Mouse (Mus musculus): ENCODE results near the gene Akap1. TPM values are rescaled to one million over a fixed set of nuclear protein-coding genes. Genes with fewer than 3 reads are reported as not detected.
A peak's percentile ranks its signal among the peaks of the same experiment; 100 is the strongest.
"Not testable (repeated sequence)": the region's sequence is repeated elsewhere in the genome, so short reads cannot be mapped to it uniquely, and the experiment has no call there.

Akap1 gene
- polyA plus RNA-seq, 1 experiment from 2014 or later: 9.6 TPM

GRCm38 (mm10) chr11:88891921-88892561, 27.7 kb upstream of the Akap1 start:
- H3K4me1 ChIP-seq (ENCODE audit: control insufficient read depth, insufficient read depth, low read length); H3K36me3 ChIP-seq (replicated peaks; ENCODE audit: control insufficient read depth, insufficient read depth, low read depth, low read length); ATAC-seq (replicated peaks; ENCODE audit: insufficient number of reproducible peaks, low FRiP score, low TSS enrichment, low read depth); H3K4me3 ChIP-seq (ENCODE audit: low read depth, low read length); H3K9me3 ChIP-seq (replicated peaks; ENCODE audit: control insufficient read depth, low read length); H3K9ac ChIP-seq (replicated peaks; ENCODE audit: low read length); H3K27ac ChIP-seq (replicated peaks; ENCODE audit: low read depth, low read length); H3K27me3 ChIP-seq (ENCODE audit: control insufficient read depth, insufficient read depth, low read length); DNase-seq (ENCODE audit: low spot score); H3K4me2 ChIP-seq (ENCODE audit: low read depth, low read length): not testable (repeated sequence)
- WGBS: 98% methylated on average over 18 of the region's 24 CpGs

GRCm38 (mm10) chr11:88891446-88891845, 27.1 kb upstream of the Akap1 start:
- WGBS: 100% methylated on average over 6 of the region's 12 CpGs

GRCm38 (mm10) chr11:88890904-88891303, 26.5 kb upstream of the Akap1 start:
- H3K9me3 ChIP-seq (replicated peaks; ENCODE audit: control insufficient read depth, low read length); H3K4me2 ChIP-seq (ENCODE audit: low read depth, low read length); H3K27ac ChIP-seq (replicated peaks; ENCODE audit: low read depth, low read length); H3K9ac ChIP-seq (replicated peaks; ENCODE audit: low read length); H3K4me3 ChIP-seq (ENCODE audit: low read depth, low read length); H3K36me3 ChIP-seq (replicated peaks; ENCODE audit: control insufficient read depth, insufficient read depth, low read depth, low read length); ATAC-seq (replicated peaks; ENCODE audit: insufficient number of reproducible peaks, low FRiP score, low TSS enrichment, low read depth); DNase-seq (ENCODE audit: low spot score); H3K27me3 ChIP-seq (ENCODE audit: control insufficient read depth, insufficient read depth, low read length); H3K4me1 ChIP-seq (ENCODE audit: control insufficient read depth, insufficient read depth, low read length): not testable (repeated sequence)
- 97% methylated on average over 6 of the region's 11 CpGs for WGBS

More at GRCm38 (mm10) chr11:88891446-88891845, 27.1 kb upstream of the Akap1 start:
- not testable (repeated sequence) for H3K27me3 ChIP-seq (ENCODE audit: control insufficient read depth, insufficient read depth, low read length); H3K4me3 ChIP-seq (ENCODE audit: low read depth, low read length); H3K9me3 ChIP-seq (replicated peaks; ENCODE audit: control insufficient read depth, low read length); H3K4me2 ChIP-seq (ENCODE audit: low read depth, low read length); ATAC-seq (replicated peaks; ENCODE audit: insufficient number of reproducible peaks, low FRiP score, low TSS enrichment, low read depth); H3K4me1 ChIP-seq (ENCODE audit: control insufficient read depth, insufficient read depth, low read length); H3K27ac ChIP-seq (replicated peaks; ENCODE audit: low read depth, low read length); H3K36me3 ChIP-seq (replicated peaks; ENCODE audit: control insufficient read depth, insufficient read depth, low read depth, low read length); DNase-seq (ENCODE audit: low spot score); H3K9ac ChIP-seq (replicated peaks; ENCODE audit: low read length)

GRCm38 (mm10) chr11:88888996-88889395, 24.6 kb upstream of the Akap1 start:
- DNase-seq (ENCODE audit: low spot score) (no peak), ATAC-seq (replicated peaks; ENCODE audit: insufficient number of reproducible peaks, low FRiP score, low TSS enrichment, low read depth) (no peak)
- 74% methylated on average over 2 of the region's 2 CpGs for whole genome bisulfite sequencing
- Histone ChIP-seq H3K27me3 (ENCODE audit: control insufficient read depth, insufficient read depth, low read length) (no peaks in the 10 kb centered on the region), H3K4me3 (ENCODE audit: low read depth, low read length) (no peak overlapping the region), H3K9ac (replicated peaks; ENCODE audit: low read length) (no peak overlapping the region), H3K4me2 (ENCODE audit: low read depth, low read length) (no peak overlapping the region), H3K9me3 (replicated peaks; ENCODE audit: control insufficient read depth, low read length) (no peaks in the 10 kb centered on the region), H3K27ac (replicated peaks; ENCODE audit: low read depth, low read length) (no peak overlapping the region), H3K4me1 (ENCODE audit: control insufficient read depth, insufficient read depth, low read length) (no peaks in the 10 kb centered on the region), H3K36me3 (replicated peaks; ENCODE audit: control insufficient read depth, insufficient read depth, low read depth, low read length) (no peaks in the 10 kb centered on the region)

GRCm38 (mm10) chr11:88884376-88885065, 20.1 kb upstream of the Akap1 start:
- Histone ChIP-seq H3K4me2 (ENCODE audit: low read depth, low read length) (no peak overlapping the region), H3K9me3 (replicated peaks; ENCODE audit: control insufficient read depth, low read length) (no peaks in the 10 kb centered on the region), H3K27ac (replicated peaks; ENCODE audit: low read depth, low read length) (no peak overlapping the region), H3K36me3 (replicated peaks; ENCODE audit: control insufficient read depth, insufficient read depth, low read depth, low read length) (no peaks in the 10 kb centered on the region), H3K4me1 (ENCODE audit: control insufficient read depth, insufficient read depth, low read length) (no peaks in the 10 kb centered on the region), H3K27me3 (ENCODE audit: control insufficient read depth, insufficient read depth, low read length) (no peaks in the 10 kb centered on the region), H3K9ac (replicated peaks; ENCODE audit: low read length) (no peak overlapping the region), H3K4me3 (ENCODE audit: low read depth, low read length) (no peak overlapping the region)
- WGBS: 70% methylated on average over 8 of the region's 8 CpGs
- ATAC-seq (replicated peaks; ENCODE audit: insufficient number of reproducible peaks, low FRiP score, low TSS enrichment, low read depth): no peak
- DNase-seq (ENCODE audit: low spot score): no peak

- Histone ChIP-seq H3K4me3 (ENCODE audit: low read depth, low read length) (no peak overlapping the region), H3K27me3 (ENCODE audit: control insufficient read depth, insufficient read depth, low read length) (peaks cover 3% of the 10 kb centered on the region; the same call in 1 of the 2 replicates), H3K9ac (replicated peaks; ENCODE audit: low read length) (no peak overlapping the region), H3K36me3 (replicated peaks; ENCODE audit: control insufficient read depth, insufficient read depth, low read depth, low read length) (no peaks in the 10 kb centered on the region), H3K4me2 (ENCODE audit: low read depth, low read length) (no peak overlapping the region), H3K27ac (replicated peaks; ENCODE audit: low read depth, low read length) (no peak overlapping the region), H3K9me3 (replicated peaks; ENCODE audit: control insufficient read depth, low read length) (no peaks in the 10 kb centered on the region), H3K4me1 (ENCODE audit: control insufficient read depth, insufficient read depth, low read length) (no peaks in the 10 kb centered on the region)
- no peak for DNase-seq (ENCODE audit: low spot score)
- 88% methylated on average over 12 of the region's 12 CpGs for WGBS
- ATAC-seq (replicated peaks; ENCODE audit: insufficient number of reproducible peaks, low FRiP score, low TSS enrichment, low read depth): no peak
These were observed 13.6 kb upstream of the Akap1 start for GRCm38 (mm10) chr11:88878011-88878410.

- DNase-seq (ENCODE audit: low spot score): no peak
- H3K9me3 ChIP-seq (replicated peaks; ENCODE audit: control insufficient read depth, low read length): no peaks in the 10 kb centered on the region
- H3K36me3 ChIP-seq (replicated peaks; ENCODE audit: control insufficient read depth, insufficient read depth, low read depth, low read length): no peaks in the 10 kb centered on the region
- H3K9ac ChIP-seq (replicated peaks; ENCODE audit: low read length): peak overlapping the region; percentile 41; the same call in 1 of the 2 replicates
- H3K4me1 ChIP-seq (ENCODE audit: control insufficient read depth, insufficient read depth, low read length): no peaks in the 10 kb centered on the region
- H3K4me2 ChIP-seq (ENCODE audit: low read depth, low read length): peak overlapping the region; percentile 55
- no peak for ATAC-seq (replicated peaks; ENCODE audit: insufficient number of reproducible peaks, low FRiP score, low TSS enrichment, low read depth)
- 3% methylated on average over 10 of the region's 10 CpGs for WGBS
- peaks cover 3% of the 10 kb centered on the region; the same call in 1 of the 2 replicates for H3K27me3 ChIP-seq (ENCODE audit: control insufficient read depth, insufficient read depth, low read length)
- no peak overlapping the region for H3K27ac ChIP-seq (replicated peaks; ENCODE audit: low read depth, low read length)
- H3K4me3 ChIP-seq (ENCODE audit: low read depth, low read length): peak overlapping the region; percentile 23
These were observed 9.3 kb upstream of the Akap1 start for GRCm38 (mm10) chr11:88873667-88874030.

- 3% methylated on average over 20 of the region's 20 CpGs for WGBS
- Histone ChIP-seq H3K4me1 (ENCODE audit: control insufficient read depth, insufficient read depth, low read length) (no peaks in the 10 kb centered on the region), H3K4me3 (ENCODE audit: low read depth, low read length) (peak overlapping the region; percentile 23), H3K27ac (replicated peaks; ENCODE audit: low read depth, low read length) (no peak overlapping the region), H3K4me2 (ENCODE audit: low read depth, low read length) (peak overlapping the region; percentile 55), H3K9ac (replicated peaks; ENCODE audit: low read length) (peak overlapping the region; percentile 41), H3K9me3 (replicated peaks; ENCODE audit: control insufficient read depth, low read length) (no peaks in the 10 kb centered on the region), H3K27me3 (ENCODE audit: control insufficient read depth, insufficient read depth, low read length) (peaks cover 3% of the 10 kb centered on the region; the same call in 1 of the 2 replicates), H3K36me3 (replicated peaks; ENCODE audit: control insufficient read depth, insufficient read depth, low read depth, low read length) (no peaks in the 10 kb centered on the region)
- DNase-seq (ENCODE audit: low spot score) (no peak), ATAC-seq (replicated peaks; ENCODE audit: insufficient number of reproducible peaks, low FRiP score, low TSS enrichment, low read depth) (no peak)
These were observed 8.8 kb upstream of the Akap1 start for GRCm38 (mm10) chr11:88873027-88873666.
